In genomic region chr17:43869677-43870076, GRCm38 (mm10) we compare ENCODE assay signal across 9 mouse cellular contexts.
A peak's percentile ranks its signal among the peaks of the same experiment; 100 is the strongest.
DNase-seq lines count a peak whose midpoint lies in the region; ATAC-seq and TF ChIP-seq lines count a peak whose summit lies in the region.
"Had no signal": no experiment of that assay in that cellular context is flagged by ENCODE, and none has a peak within 500 bp of the region (broad histone marks: within the 10 kb centered on the region; RNA-seq: fewer than 3 reads in every experiment).

No protein-coding gene starts in this region.

- H3K9me3 ChIP-seq in limb, embryonic 11.5 days (ENCODE audit: control insufficient read depth, low read length) = no peaks in the 10 kb centered on the region

- peak; percentile 83 for TF ChIP-seq CTCF in bone marrow macrophage, adult 2 months (IDR thresholded peaks at IDR 0.05; ENCODE audit: low read depth, low read length)
- peak; percentile 76 for TF ChIP-seq CTCF in embryonic fibroblast, embryonic 13.5 days (IDR thresholded peaks at IDR 0.05; ENCODE audit: borderline replicate concordance, insufficient read depth, low read length)

- WGBS in limb, embryonic 11.5 days = 23% methylated on average over 5 of the region's 5 CpGs

- H3K27me3 ChIP-seq in limb, embryonic 11.5 days (ENCODE audit: control insufficient read depth, insufficient read depth, low read length) = no peaks in the 10 kb centered on the region
- H3K27me3 ChIP-seq: megakaryocyte, embryonic 14.5 days had no signal

- H3K4me3 ChIP-seq in bone marrow macrophage, adult 2 months (ENCODE audit: insufficient read depth, low read length) = no peak overlapping the region
- H3K4me3 ChIP-seq in embryonic fibroblast, embryonic 13.5 days (ENCODE audit: insufficient read depth, low read length) = no peak overlapping the region
- no peak overlapping the region for H3K4me3 ChIP-seq in limb, embryonic 11.5 days (ENCODE audit: low read depth, low read length)
- H3K4me3 ChIP-seq: megakaryocyte, embryonic 14.5 days had no signal

- no peak for TF ChIP-seq POLR2A in bone marrow macrophage, adult 2 months (IDR thresholded peaks at IDR 0.05; ENCODE audit: borderline replicate concordance, low read depth, low read length)
- no peak for TF ChIP-seq POLR2A in embryonic fibroblast, embryonic 13.5 days (IDR thresholded peaks at IDR 0.05; ENCODE audit: low read depth, low read length)

- no peak for ATAC-seq in limb, embryonic 11.5 days (ENCODE audit: insufficient number of reproducible peaks, low FRiP score, low TSS enrichment, low read depth)

- no peak overlapping the region for H3K9ac ChIP-seq in limb, embryonic 11.5 days (ENCODE audit: low read length)

- DNase-seq in gastrocnemius, adult 18-20 months (ENCODE audit: low spot score) = peak; percentile 76
- no peak for DNase-seq in gastrocnemius, postnatal 25 days
- DNase-seq in hindlimb bud, embryonic 11.5 days (ENCODE audit: extremely low spot score, low read depth, low spot score) = peak; percentile 12
- peak; percentile 88 for DNase-seq in limb, embryonic 11.5 days (ENCODE audit: low spot score)
- DNase-seq in ovary, postnatal 14 days (ENCODE audit: low spot score) = peak; percentile 78
- peak; percentile 58 for DNase-seq in thymus, postnatal 14 days

- no peaks in the 10 kb centered on the region for H3K36me3 ChIP-seq in limb, embryonic 11.5 days (ENCODE audit: control insufficient read depth, insufficient read depth, low read length)

- no peak overlapping the region for H3K27ac ChIP-seq in bone marrow macrophage, adult 2 months (ENCODE audit: insufficient read depth, low read depth, low read length)
- no peak overlapping the region for H3K27ac ChIP-seq in embryonic fibroblast, embryonic 13.5 days (ENCODE audit: insufficient read depth, low read length)
- no peak overlapping the region for H3K27ac ChIP-seq in limb, embryonic 11.5 days (replicated peaks; ENCODE audit: low read depth, low read length)

- no peaks in the 10 kb centered on the region for H3K4me1 ChIP-seq in bone marrow macrophage, adult 2 months (ENCODE audit: control insufficient read depth, insufficient read depth, low read length)
- 0 out of 2 replicates have a peak, but pooled peaks cover 4% of the 10 kb centered on the region for H3K4me1 ChIP-seq in embryonic fibroblast, embryonic 13.5 days (ENCODE audit: control insufficient read depth, insufficient read depth, low read length)
- no peaks in the 10 kb centered on the region for H3K4me1 ChIP-seq in limb, embryonic 11.5 days (ENCODE audit: control insufficient read depth, insufficient read depth, low read length)
- H3K4me1 ChIP-seq: megakaryocyte, embryonic 14.5 days had no signal

- H3K4me2 ChIP-seq in limb, embryonic 11.5 days (ENCODE audit: low read depth, severe bottlenecking) = no peak overlapping the region
